Mouse (Mus musculus) ES-E14 (cell line): ENCODE measurements around the gene Dusp13.

Source experiments
- CHD2 ChIP-seq: IDR thresholded peaks from 2 replicates; pipeline ENCODE4 v1.6.1; 2014; ENCODE audit warnings: mild to moderate bottlenecking, low read depth, low read length, inconsistent platforms
- HCFC1 ChIP-seq: IDR thresholded peaks from 2 replicates; pipeline ENCODE4 v1.6.1; 2012; ENCODE audit warnings: low read length, inconsistent platforms, borderline replicate concordance; ENCODE audit not compliant: insufficient read depth
- MAFK ChIP-seq: IDR thresholded peaks from 2 replicates; pipeline ENCODE4 v1.6.1; 2014; ENCODE audit warnings: mild to moderate bottlenecking, low read depth, low read length, inconsistent platforms; ENCODE audit not compliant: insufficient read depth

- TF ChIP-seq HCFC1 (no peak), MAFK (no peak), CHD2 (no peak)
Measured at GRCm38 (mm10) chr14:21763736-21764135, 12.8 kb upstream of the Dusp13 start.
